Mouse (Mus musculus) liver, embryonic 14.5 days (tissue): ENCODE measurements around the gene Ttyh2. TPM values are rescaled to one million over a fixed set of nuclear protein-coding genes. Genes with fewer than 3 reads are reported as not detected.

ENCODE experiments used
- ATAC-seq: fragments of 200-750 bp; cut with Nextera tagmentation; 2 replicates; pipeline ENCODE4 v1.8.0; 2017; ENCODE audit warnings: moderate number of reproducible peaks, mild to moderate bottlenecking, moderate library complexity; ENCODE audit not compliant: insufficient read depth
- DNase-seq, 3 experiments: peaks; one replicate each; pipeline ENCODE4 v3.0.0-alpha.2; 2012 to 2013; ENCODE audit warnings: low read depth in 3 of 3, low spot score in 3 of 3
- H3K27ac ChIP-seq: fragments of 300-500 bp; sonication (generic); 2 replicates; pipeline ENCODE4 v1.5.1; 2014; ENCODE audit warnings: moderate library complexity, mild to moderate bottlenecking, control low read depth, inconsistent platforms
- H3K27me3 ChIP-seq: fragments of 300-500 bp; sonication (generic); 2 replicates; pipeline ENCODE4 v1.6.1; 2014; ENCODE audit warnings: mild to moderate bottlenecking, low read length, moderate library complexity; ENCODE audit not compliant: control insufficient read depth, insufficient read depth
- H3K36me3 ChIP-seq: fragments of 300-500 bp; sonication (generic); replicated peaks from 2 replicates; pipeline ENCODE4 v1.6.1; 2014; ENCODE audit warnings: low read depth; ENCODE audit not compliant: control insufficient read depth, insufficient read depth
- H3K4me1 ChIP-seq, 2 experiments: fragments of 200-500 bp in 1 of 2; fragments of 300-500 bp in 1 of 2; sonication (generic) in 1 of 2; replicated peaks; 2 replicates each; pipeline ENCODE4 v1.6.1; 2012 to 2014; ENCODE audit warnings: antibody characterized with exemption in 1 of 2, inconsistent platforms in 1 of 2, low read length in 1 of 2; ENCODE audit not compliant: control insufficient read depth in 2 of 2, insufficient read depth in 2 of 2
- H3K4me2 ChIP-seq: fragments of 300-500 bp; sonication (generic); 2 replicates; pipeline ENCODE4 v1.6.1; 2014; ENCODE audit warnings: low read depth, mild to moderate bottlenecking, control low read depth, moderate library complexity
- H3K4me3 ChIP-seq, 2 experiments: fragments of 200-500 bp in 1 of 2; fragments of 300-500 bp in 1 of 2; sonication (generic) in 1 of 2; 2 replicates each; pipeline ENCODE4 v1.5.1; 2012 to 2014; ENCODE audit warnings: low read depth in 2 of 2, low read length in 2 of 2, mild to moderate bottlenecking in 2 of 2, control low read depth in 1 of 2, inconsistent platforms in 1 of 2, moderate library complexity in 1 of 2; ENCODE audit not compliant: insufficient read depth in 1 of 2
- H3K9ac ChIP-seq: fragments of 300-500 bp; sonication (generic); replicated peaks from 2 replicates; pipeline ENCODE4 v1.6.1; 2014; ENCODE audit warnings: mild to moderate bottlenecking, control low read depth, moderate library complexity
- H3K9me3 ChIP-seq: fragments of 300-500 bp; sonication (generic); 2 replicates; pipeline ENCODE4 v1.6.1; 2016; ENCODE audit warnings: low read length, mixed read lengths; ENCODE audit not compliant: control insufficient read depth
- CTCF ChIP-seq: IDR thresholded peaks from 2 replicates; pipeline ENCODE4 v1.5.1; 2016; ENCODE audit warnings: antibody characterized with exemption, low read depth, control low read depth
- EP300 ChIP-seq: IDR thresholded peaks from 2 replicates; pipeline ENCODE4 v1.6.1; 2016; ENCODE audit warnings: antibody characterized with exemption, low read depth
- whole genome bisulfite sequencing: fragments of 180-500 bp; shearing (Covaris S2); extraction: QIAGEN DNeasy Blood & Tissue Kit; methylation state at CpG from one replicate; pipeline ENCODE4 v1.1.7; 2014; ENCODE audit not compliant: insufficient replicate concordance; 5-methylcytosine and 5-hydroxymethylcytosine counted together
- polyA plus RNA-seq, 2 experiments: library from polyadenylated mRNA; depleted of rRNA in 1 of 2; stranded (reverse) in 1 of 2; unstranded in 1 of 2; fragments of >200 nt; fragmentation: Nextera tagmentation in 1 of 2; extraction: Ambion mirVana in 1 of 2; gene quantifications; 2 replicates each; pipeline versions ENCODE4 v1.2.1 to v1.2.3; 2012 to 2014

Ttyh2 gene
- polyA plus RNA-seq, 2 experiments, result 2.7 to 6.5 TPM

- Histone ChIP-seq H3K27me3 (no peaks in the 10 kb centered on the region), H3K9me3 (no peaks in the 10 kb centered on the region), H3K4me2 (no peak overlapping the region), H3K4me1 (no peaks in the 10 kb centered on the region), H3K27ac (no peak overlapping the region), H3K4me3 (no peak overlapping the region), H3K36me3 (no peaks in the 10 kb centered on the region), H3K9ac (no peak overlapping the region)
- no peak for DNase-seq
- no peak for TF ChIP-seq CTCF
- no peak for TF ChIP-seq EP300
- WGBS, result 52% methylated on average over 7 of the region's 7 CpGs
- no peak for ATAC-seq
These were observed 17.4 kb downstream of the Ttyh2 start for GRCm38 (mm10) chr11:114692601-114693000.

- Histone ChIP-seq H3K9me3 (no peaks in the 10 kb centered on the region), H3K36me3 (no peaks in the 10 kb centered on the region), H3K27ac (no peak overlapping the region), H3K4me1 (no peaks in the 10 kb centered on the region), H3K27me3 (no peaks in the 10 kb centered on the region), H3K4me3 (no peak overlapping the region), H3K4me2 (no peak overlapping the region), H3K9ac (no peak overlapping the region)
- TF ChIP-seq EP300 (no peak), CTCF (no peak)
- no peak for ATAC-seq
- no peak for DNase-seq
- WGBS, result 68% methylated on average over 6 of the region's 6 CpGs
These were observed 18.2 kb downstream of the Ttyh2 start for GRCm38 (mm10) chr11:114693456-114693855.

DNA sequence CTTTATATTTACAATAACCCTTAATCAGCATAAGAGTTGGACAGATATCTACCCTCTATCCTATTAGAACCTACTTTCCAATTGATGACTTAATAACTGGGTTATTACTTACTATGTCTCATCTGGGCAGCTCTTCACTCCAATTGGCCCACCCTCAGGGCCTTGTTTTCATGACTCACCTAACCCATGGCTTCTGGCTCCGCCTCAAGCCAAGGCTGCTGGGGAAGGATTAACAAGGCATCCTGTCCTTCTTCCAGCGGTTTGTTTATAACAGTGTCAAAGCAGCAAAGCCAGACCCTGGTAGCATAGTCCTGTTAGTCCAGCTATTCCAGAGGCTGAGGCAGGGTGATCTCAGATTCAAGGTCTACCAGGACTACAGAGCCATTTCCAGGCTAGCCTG lies 19.2 kb downstream of the Ttyh2 start:
- H3K27ac ChIP-seq, result no peak overlapping the region
- no peaks in the 10 kb centered on the region for H3K9me3 ChIP-seq
- 59% methylated on average over 2 of the region's 2 CpGs for WGBS
- TF ChIP-seq EP300 (no peak), CTCF (no peak)
- H3K9ac ChIP-seq, result no peak overlapping the region
- H3K4me2 ChIP-seq, result no peak overlapping the region
- no peak overlapping the region for H3K4me3 ChIP-seq
- H3K27me3 ChIP-seq, result no peaks in the 10 kb centered on the region
- no peaks in the 10 kb centered on the region for H3K36me3 ChIP-seq
- no peak for ATAC-seq
- H3K4me1 ChIP-seq, result no peaks in the 10 kb centered on the region
- DNase-seq, result no peak

DNA sequence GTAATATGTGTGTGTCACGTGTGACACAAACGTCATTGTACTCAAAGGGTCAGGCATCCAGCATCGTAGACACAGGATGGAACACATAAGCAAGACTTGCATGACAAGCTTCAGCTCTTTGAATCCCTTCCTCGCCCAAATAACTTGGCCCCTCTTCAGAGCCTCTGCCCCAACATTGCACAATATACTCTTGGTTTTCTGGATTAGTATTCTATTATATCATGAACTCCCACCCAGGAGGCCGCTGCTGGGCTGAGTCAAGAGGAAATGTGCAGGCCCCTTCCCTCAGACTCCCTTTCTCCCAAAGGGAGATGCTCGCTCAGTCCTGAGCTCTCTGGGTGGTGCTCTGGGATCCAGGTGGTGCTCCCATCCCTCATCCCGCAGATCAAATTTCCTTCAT lies 23.3 kb downstream of the Ttyh2 start:
- H3K36me3 ChIP-seq, result no peaks in the 10 kb centered on the region
- ATAC-seq (no peak), DNase-seq (no peak)
- TF ChIP-seq CTCF, result no peak
- TF ChIP-seq EP300, result no peak
- H3K27me3 ChIP-seq, result no peaks in the 10 kb centered on the region
- no peaks in the 10 kb centered on the region for H3K9me3 ChIP-seq
- no peak overlapping the region for H3K4me2 ChIP-seq
- no peaks in the 10 kb centered on the region for H3K4me1 ChIP-seq
- H3K27ac ChIP-seq, result no peak overlapping the region
- no peak overlapping the region for H3K9ac ChIP-seq
- H3K4me3 ChIP-seq, result no peak overlapping the region
- WGBS, result 68% methylated on average over 7 of the region's 7 CpGs

DNA sequence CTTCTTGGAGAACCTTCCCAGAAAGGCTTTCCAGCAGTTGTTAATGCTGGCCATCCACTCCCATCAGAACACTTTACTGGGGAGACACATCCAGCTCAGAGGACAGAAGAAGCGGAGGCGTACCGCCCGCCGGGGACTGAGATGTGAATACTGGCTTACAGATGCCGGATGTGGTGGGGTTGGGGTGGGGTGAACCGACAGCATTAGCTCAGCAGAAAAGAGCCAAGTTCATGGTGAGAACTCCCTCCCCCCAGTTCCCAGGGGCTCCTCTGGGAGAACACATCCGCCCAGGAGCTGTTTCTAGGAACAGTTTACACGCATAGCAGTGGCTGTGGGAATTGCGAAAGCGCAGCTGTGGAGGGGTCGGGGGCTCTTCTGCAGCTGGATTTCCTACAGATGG lies 24.3 kb downstream of the Ttyh2 start:
- DNase-seq (no peak), ATAC-seq (no peak)
- Histone ChIP-seq H3K36me3 (no peaks in the 10 kb centered on the region), H3K27ac (no peak overlapping the region), H3K27me3 (no peaks in the 10 kb centered on the region), H3K4me3 (no peak overlapping the region), H3K9me3 (no peaks in the 10 kb centered on the region), H3K4me2 (no peak overlapping the region), H3K4me1 (no peaks in the 10 kb centered on the region), H3K9ac (no peak overlapping the region)
- 60% methylated on average over 12 of the region's 12 CpGs for WGBS
- TF ChIP-seq EP300 (no peak), CTCF (no peak)
